Mouse (Mus musculus) lung, postnatal 10 days (tissue): ENCODE measurements around the gene F2rl3.

ENCODE experiments used
- DNase-seq: peaks from one replicate; pipeline ENCODE4 v3.0.0; 2021

The F2rl3 gene

GRCm38 (mm10) chr8:72766777-72767176, 5.1 kb downstream of the F2rl3 start:
- no peak for DNase-seq

GRCm38 (mm10) chr8:72777797-72778196, 16.1 kb downstream of the F2rl3 start:
- no peak for DNase-seq

GRCm38 (mm10) chr8:72780644-72781043, 19.0 kb downstream of the F2rl3 start:
- DNase-seq = no peak

GRCm38 (mm10) chr8:72801583-72801982, 39.9 kb downstream of the F2rl3 start:
- DNase-seq = no peak

GRCm38 (mm10) chr8:72812690-72813089, 51.0 kb downstream of the F2rl3 start:
- no peak for DNase-seq
